ENCODE assay signal across 11 mouse cellular contexts in the genomic region with DNA sequence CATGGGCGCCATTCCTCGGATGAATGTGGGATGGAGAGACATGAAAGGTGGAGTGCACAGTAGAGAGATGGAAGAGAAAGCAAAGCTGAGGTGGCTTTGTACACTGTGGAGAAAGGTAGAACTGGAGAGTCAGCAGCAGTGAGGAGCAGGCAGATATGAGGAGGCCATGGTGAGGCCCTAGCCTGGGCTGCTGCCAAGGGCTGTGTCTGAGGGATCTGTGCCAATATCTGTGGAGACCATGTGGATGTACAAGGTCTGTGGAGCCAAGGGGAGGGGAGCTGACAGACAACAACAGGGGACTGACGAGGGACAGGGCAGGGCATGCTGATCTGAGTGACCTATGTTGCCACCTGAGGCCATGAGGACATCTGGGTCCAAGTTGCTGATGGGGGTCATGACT. TPM values are rescaled to one million over a fixed set of nuclear protein-coding genes. Genes with fewer than 3 reads are reported as not detected.
DNase-seq lines count a peak whose midpoint lies in the region; ATAC-seq and TF ChIP-seq lines count a peak whose summit lies in the region.
"Had no signal": no experiment of that assay in that cellular context is flagged by ENCODE, and none has a peak within 500 bp of the region (broad histone marks: within the 10 kb centered on the region; RNA-seq: fewer than 3 reads in every experiment).

No protein-coding gene starts in this region.

- peak overlapping the region; percentile 35 for H3K27ac ChIP-seq in heart, embryonic 16.5 days (ENCODE audit: low read length)
- H3K27ac ChIP-seq in heart, embryonic 12.5 days (ENCODE audit: poor library complexity, severe bottlenecking), result no peak overlapping the region
- no peak overlapping the region for H3K27ac ChIP-seq in lung, embryonic 14.5 days (ENCODE audit: low read depth)
- H3K27ac ChIP-seq: heart, embryonic 13.5 days had no signal

- no peaks in the 10 kb centered on the region for H3K9me3 ChIP-seq in heart, embryonic 16.5 days (replicated peaks; ENCODE audit: control insufficient read depth, low read length)
- H3K9me3 ChIP-seq in heart, embryonic 12.5 days (replicated peaks), result no peaks in the 10 kb centered on the region
- H3K9me3 ChIP-seq in lung, embryonic 14.5 days (ENCODE audit: low read depth, low read length), result no peaks in the 10 kb centered on the region
- H3K9me3 ChIP-seq: heart, embryonic 13.5 days had no signal

- H3K4me1 ChIP-seq in heart, embryonic 16.5 days (ENCODE audit: control insufficient read depth, insufficient read depth, low read length), result peaks cover 7% of the 10 kb centered on the region; the same call in 1 of the 2 replicates
- H3K4me1 ChIP-seq in heart, embryonic 12.5 days (replicated peaks), result peaks cover 4% of the 10 kb centered on the region; the same call in 1 of the 2 replicates
- no peaks in the 10 kb centered on the region for H3K4me1 ChIP-seq in lung, embryonic 14.5 days (ENCODE audit: insufficient read depth)

- no peak overlapping the region for H3K4me3 ChIP-seq in heart, embryonic 16.5 days (ENCODE audit: low read length)
- H3K4me3 ChIP-seq in heart, embryonic 12.5 days, result no peak overlapping the region
- no peak overlapping the region for H3K4me3 ChIP-seq in lung, embryonic 14.5 days (ENCODE audit: low read depth, low read length)
- H3K4me3 ChIP-seq: heart, embryonic 13.5 days; myocyte had no signal

- H3K9ac ChIP-seq in heart, embryonic 16.5 days (ENCODE audit: low read length), result no peak overlapping the region
- no peak overlapping the region for H3K9ac ChIP-seq in heart, embryonic 12.5 days
- no peak overlapping the region for H3K9ac ChIP-seq in lung, embryonic 14.5 days
- H3K9ac ChIP-seq: heart, embryonic 13.5 days had no signal

- no peak for TF ChIP-seq CTCF in lung, embryonic 14.5 days (IDR thresholded peaks at IDR 0.05; ENCODE audit: low read depth)

- peak; percentile 69 for DNase-seq in lung, embryonic 14.5 days
- no peak for DNase-seq in lung, postnatal 36 days
- DNase-seq in NIH3T3 (ENCODE audit: low read depth), result peak; percentile 8
- DNase-seq in thymus, postnatal 25 days, result no peak
- DNase-seq: adrenal gland, adult 2 months had no signal

- no peaks in the 10 kb centered on the region for H3K27me3 ChIP-seq in heart, embryonic 16.5 days (ENCODE audit: control insufficient read depth, insufficient read depth, low read length)
- no peaks in the 10 kb centered on the region for H3K27me3 ChIP-seq in heart, embryonic 12.5 days (replicated peaks)
- H3K27me3 ChIP-seq in lung, embryonic 14.5 days (ENCODE audit: insufficient read depth, low read length), result no peaks in the 10 kb centered on the region
- H3K27me3 ChIP-seq: heart, embryonic 13.5 days; Patski had no signal

- peak; percentile 84 for ATAC-seq in heart, embryonic 16.5 days (replicated peaks; ENCODE audit: extremely low read depth, insufficient read depth, low FRiP score)
- ATAC-seq in heart, embryonic 12.5 days (ENCODE audit: insufficient number of reproducible peaks, low FRiP score), result no peak
- ATAC-seq in lung, embryonic 14.5 days (ENCODE audit: insufficient read depth), result no peak; the same call in 1 of the 2 replicates
- peak; percentile 85 for ATAC-seq in megakaryocyte progenitor cell, adult 5-6 weeks (replicated peaks; ENCODE audit: poor library complexity)
- ATAC-seq: Patski had no signal

- H3K4me2 ChIP-seq in heart, embryonic 16.5 days (ENCODE audit: low read depth, low read length), result no peak overlapping the region
- H3K4me2 ChIP-seq in heart, embryonic 12.5 days, result no peak overlapping the region
- no peak overlapping the region for H3K4me2 ChIP-seq in lung, embryonic 14.5 days
- H3K4me2 ChIP-seq: heart, embryonic 13.5 days had no signal

- no peaks in the 10 kb centered on the region for H3K36me3 ChIP-seq in heart, embryonic 16.5 days (ENCODE audit: control insufficient read depth, insufficient read depth)
- H3K36me3 ChIP-seq in heart, embryonic 12.5 days, result no peaks in the 10 kb centered on the region
- no peaks in the 10 kb centered on the region for H3K36me3 ChIP-seq in lung, embryonic 14.5 days (ENCODE audit: insufficient read depth)
- H3K36me3 ChIP-seq: heart, embryonic 13.5 days had no signal

- 66% methylated on average over 3 of the region's 3 CpGs for WGBS in heart, embryonic 16.5 days
- WGBS in heart, embryonic 12.5 days, result 71% methylated on average over 3 of the region's 3 CpGs
- 73% methylated on average over 3 of the region's 3 CpGs for WGBS in lung, embryonic 14.5 days

RNA-seq across cellular contexts. Expression of gene Vps54, which starts 21.7 kb away (rescaled TPM):
- polyA plus RNA-seq in heart, embryonic 16.5 days (2015; fragmentation: Nextera tagmentation; extraction: Ambion mirVana), result 6.8 and 7.0 TPM in 2 replicates
- 14.7 and 15.0 TPM in 2 replicates for polyA plus RNA-seq in heart, embryonic 12.5 days (2016; fragmentation: Nextera tagmentation; extraction: Ambion mirVana)
- 15.9 and 17.9 TPM in 2 replicates for polyA plus RNA-seq in lung, embryonic 14.5 days (2014; fragmentation: Nextera tagmentation; extraction: Ambion mirVana)
- 31.4 TPM in 2 replicates for total RNA-seq in megakaryocyte progenitor cell, adult 5-6 weeks (2015)
- 36.8 and 59.3 TPM in 2 replicates for total RNA-seq in megakaryocyte progenitor cell, adult 5-6 weeks (2017)

Comparison
In these comparisons a context has a peak if more than half of its experiments do, and no peak if none do; other contexts are left out.
1. ATAC-seq: peak in heart, embryonic 16.5 days (single experiment) and megakaryocyte progenitor cell, adult 5-6 weeks (single experiment); none in heart, embryonic 12.5 days (single experiment) and lung, embryonic 14.5 days (single experiment).
2. DNase-seq: peak in lung, embryonic 14.5 days (single experiment) and NIH3T3 (single experiment); none in lung, postnatal 36 days (single experiment) and thymus, postnatal 25 days (single experiment).